8 mouse cellular contexts compared by ENCODE assay signal in the genomic region with DNA sequence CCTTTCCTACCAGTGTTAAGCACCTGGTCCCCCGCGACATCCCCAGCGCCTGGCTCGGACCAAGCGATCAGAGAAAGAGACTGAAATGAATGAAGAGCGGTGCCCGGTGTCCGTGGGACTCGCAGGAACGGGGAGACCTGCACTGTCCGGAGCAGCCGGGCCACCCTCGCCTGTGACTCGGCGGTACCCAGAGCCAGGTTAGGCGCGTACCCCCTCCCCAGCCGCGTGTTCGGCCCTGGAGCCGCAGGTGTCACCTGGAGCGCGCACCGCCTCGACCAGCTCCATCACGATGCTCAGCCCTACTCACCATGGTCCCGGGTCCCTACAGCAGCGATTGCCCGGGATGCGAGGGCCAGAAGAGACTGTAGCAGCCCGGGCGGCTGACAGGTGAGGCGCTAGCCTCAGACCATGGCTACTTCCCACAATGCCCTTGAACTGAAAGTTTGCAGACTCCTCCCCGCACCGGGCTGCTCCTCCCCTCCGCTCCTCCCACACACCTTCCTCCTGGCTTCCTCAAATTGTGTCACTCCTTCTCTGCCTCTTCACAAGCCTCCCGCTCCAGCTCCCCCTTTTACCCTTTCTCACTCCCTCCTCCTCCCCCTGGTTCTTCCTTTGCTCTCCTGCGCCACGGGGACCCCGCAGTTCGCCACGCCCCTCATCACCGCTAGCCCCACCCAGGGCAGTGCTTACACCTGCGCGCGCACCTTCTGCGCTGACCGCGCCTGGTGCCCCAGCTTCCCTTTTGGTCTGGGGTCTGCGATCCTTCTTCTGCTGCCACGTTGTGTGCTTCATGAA. TPM values are rescaled to one million over a fixed set of nuclear protein-coding genes. Genes with fewer than 3 reads are reported as not detected.
DNase-seq lines count a peak whose midpoint lies in the region; ATAC-seq and TF ChIP-seq lines count a peak whose summit lies in the region.

Gene Ap1s3, minus strand, starts transcription at position 430 of the 795 bp plus-strand sequence.

- H3K4me3 ChIP-seq in G1E (ENCODE audit: low read depth, low read length): peak within 1 kb of the TSS; percentile 74
- peak within 1 kb of the TSS; percentile 73 for H3K4me3 ChIP-seq in forebrain, embryonic 10.5 days
- peak within 1 kb of the TSS; percentile 59 for H3K4me3 ChIP-seq in hindbrain, embryonic 15.5 days

- peaks cover 2% of the 10 kb centered on the region; the same call in 1 of the 2 replicates for H3K9me3 ChIP-seq in G1E (replicated peaks)
- no peaks in the 10 kb centered on the region for H3K9me3 ChIP-seq in forebrain, embryonic 10.5 days
- no peaks in the 10 kb centered on the region for H3K9me3 ChIP-seq in hindbrain, embryonic 15.5 days

- peak within 1 kb of the TSS; percentile 70 for H3K27ac ChIP-seq in forebrain, embryonic 10.5 days
- no peak within 1 kb of the TSS for H3K27ac ChIP-seq in hindbrain, embryonic 15.5 days (replicated peaks)

- H3K9ac ChIP-seq in hindbrain, embryonic 15.5 days: peak within 1 kb of the TSS; percentile 54

- peak; percentile 29 for DNase-seq in G1E (ENCODE audit: low spot score)
- peak; percentile 61 for DNase-seq in c-Kit-positive CD71-negative TER-119-negative erythroid progenitor cells, embryonic 14.5 days (ENCODE audit: low read depth)
- peak; percentile 76 for DNase-seq in forebrain, embryonic 10.5 days (ENCODE audit: extremely low spot score, low spot score)
- DNase-seq in left cerebral cortex, adult 8-10 months (ENCODE audit: low spot score in 2 of 2): peak; percentile 18 to 23
- peak; percentile 51 to 54 for DNase-seq in right cerebral cortex, adult 2 months (ENCODE audit: low spot score in 2 of 2)
- DNase-seq in urinary bladder, postnatal 10 days (ENCODE audit: low spot score): peak; percentile 21

- WGBS in forebrain, embryonic 10.5 days: under 1% methylated on average over 51 of the region's 51 CpGs
- under 1% methylated on average over 51 of the region's 51 CpGs for WGBS in hindbrain, embryonic 15.5 days

- H3K36me3 ChIP-seq in G1E (replicated peaks): no peaks in the 10 kb centered on the region
- no peaks in the 10 kb centered on the region for H3K36me3 ChIP-seq in forebrain, embryonic 10.5 days (replicated peaks)
- no peaks in the 10 kb centered on the region for H3K36me3 ChIP-seq in hindbrain, embryonic 15.5 days

- H3K4me1 ChIP-seq in G1E (ENCODE audit: insufficient read depth, low read depth, low read length): peaks cover 20% of the 10 kb centered on the region
- H3K4me1 ChIP-seq in forebrain, embryonic 10.5 days: peaks cover 30% of the 10 kb centered on the region
- peaks cover 13% of the 10 kb centered on the region for H3K4me1 ChIP-seq in hindbrain, embryonic 15.5 days (replicated peaks)

- H3K27me3 ChIP-seq in G1E (ENCODE audit: insufficient read depth, low read length): peaks cover 11% of the 10 kb centered on the region
- H3K27me3 ChIP-seq in forebrain, embryonic 10.5 days (ENCODE audit: poor library complexity, severe bottlenecking): peaks cover 39% of the 10 kb centered on the region
- H3K27me3 ChIP-seq in hindbrain, embryonic 15.5 days: peaks cover 30% of the 10 kb centered on the region

- ATAC-seq in G1E (ENCODE audit: extremely low read depth, insufficient number of reproducible peaks, low FRiP score, poor library complexity, severe bottlenecking): peak; percentile 84
- peak; percentile 95 for ATAC-seq in hindbrain, embryonic 15.5 days (ENCODE audit: low FRiP score, low read depth)
- ATAC-seq in megakaryocyte progenitor cell, adult 5-6 weeks (replicated peaks; ENCODE audit: poor library complexity): peak; percentile 88

- TF ChIP-seq CTCF in G1E (IDR thresholded peaks at IDR 0.05; ENCODE audit: low read depth, low read length): no peak

- peak within 1 kb of the TSS; percentile 100 for H3K4me2 ChIP-seq in hindbrain, embryonic 15.5 days

RNA-seq across cellular contexts. Expression of gene Ap1s3, which starts in this region (rescaled TPM):
- 15.5 and 18.0 TPM in 2 replicates for total RNA-seq in G1E (2014; fragmentation: Nextera tagmentation)
- total RNA-seq in G1E (2017): 4.8 and 4.9 TPM in 2 replicates
- polyA plus RNA-seq in G1E (2012): 5.9 and 6.1 TPM in 2 replicates
- 0.31 and 0.47 TPM in 2 replicates for polyA plus RNA-seq in forebrain, embryonic 10.5 days (2016; fragmentation: Nextera tagmentation; extraction: Ambion mirVana)
- 0.09 and 0.12 TPM in 2 replicates for polyA plus RNA-seq in hindbrain, embryonic 15.5 days (2015; fragmentation: Nextera tagmentation; extraction: Ambion mirVana)
- total RNA-seq in left cerebral cortex, adult 8-10 months (2022): 1 to 10 TPM; 2.2 to 5.1 (median 4.3) TPM
- total RNA-seq in megakaryocyte progenitor cell, adult 5-6 weeks (2015): 16.8 and 19.7 TPM in 2 replicates
- 2.5 and 4.6 TPM in 2 replicates for total RNA-seq in megakaryocyte progenitor cell, adult 5-6 weeks (2017)

Comparison
In these comparisons a context has a peak if more than half of its experiments do, and no peak if none do; other contexts are left out.
1. Peak in DNase-seq, H3K4me3 ChIP-seq and H3K27ac ChIP-seq in forebrain, embryonic 10.5 days; RNA of the gene not detected or under 1 TPM.
2. Peak in ATAC-seq, H3K4me3 ChIP-seq, H3K9ac ChIP-seq and H3K4me2 ChIP-seq in hindbrain, embryonic 15.5 days; RNA of the gene not detected or under 1 TPM.
3. DNase-seq: peak in every context shown above with its lines; median percentile 76 in forebrain, embryonic 10.5 days; 61 in c-Kit-positive CD71-negative TER-119-negative erythroid progenitor cells, embryonic 14.5 days; 52 in right cerebral cortex, adult 2 months; 29 in G1E; 21 in urinary bladder, postnatal 10 days; 20 in left cerebral cortex, adult 8-10 months.